Mouse (Mus musculus) ES-Bruce4 (cell line): ENCODE data around the gene Smarca4. TPM values are rescaled to one million over a fixed set of nuclear protein-coding genes. Genes with fewer than 3 reads are reported as not detected.
"Not testable (repeated sequence)": the region's sequence is repeated elsewhere in the genome, so short reads cannot be mapped to it uniquely, and the experiment has no call there.

Experiments used
- H3K27ac ChIP-seq: 2 replicates; pipeline ENCODE4 v1.5.1; 2012; ENCODE audit warnings: low read length, inconsistent platforms; ENCODE audit not compliant: insufficient read depth
- H3K27me3 ChIP-seq: 2 replicates; pipeline ENCODE4 v1.6.1; 2012; ENCODE audit warnings: mild to moderate bottlenecking, low read length, inconsistent platforms; ENCODE audit not compliant: control insufficient read depth, poor library complexity, insufficient read depth, severe bottlenecking
- H3K36me3 ChIP-seq: 2 replicates; pipeline ENCODE4 v1.6.1; 2012; ENCODE audit warnings: inconsistent platforms, mild to moderate bottlenecking, low read length, moderate library complexity; ENCODE audit not compliant: control insufficient read depth, poor library complexity, insufficient read depth, severe bottlenecking
- H3K4me1 ChIP-seq: one replicate; pipeline ENCODE4 v1.8.1; 2011; ENCODE audit warnings: low read length; ENCODE audit not compliant: control insufficient read depth, insufficient read depth
- H3K4me3 ChIP-seq: 2 replicates; pipeline ENCODE4 v1.5.1; 2011; ENCODE audit warnings: low read depth, mild to moderate bottlenecking, low read length
- H3K9ac ChIP-seq: 2 replicates; pipeline ENCODE4 v1.6.1; 2012; ENCODE audit warnings: low read depth, mild to moderate bottlenecking, inconsistent platforms; ENCODE audit not compliant: poor library complexity, severe bottlenecking
- H3K9me3 ChIP-seq: replicated peaks from 2 replicates; pipeline ENCODE4 v1.6.1; 2012; ENCODE audit warnings: mild to moderate bottlenecking, low read length, inconsistent platforms; ENCODE audit not compliant: control insufficient read depth, poor library complexity, insufficient read depth, severe bottlenecking
- CTCF ChIP-seq: IDR thresholded peaks from one replicate; pipeline ENCODE4 v1.8.1; 2011; ENCODE audit warnings: low read depth, low read length
- EP300 ChIP-seq: IDR thresholded peaks from 2 replicates; pipeline ENCODE4 v1.6.1; 2011; ENCODE audit warnings: low read depth, low read length; ENCODE audit not compliant: insufficient read depth
- POLR2A ChIP-seq: IDR thresholded peaks from one replicate; pipeline ENCODE4 v1.8.1; 2011; ENCODE audit warnings: low read length; ENCODE audit not compliant: insufficient read depth
- polyA plus RNA-seq: library from polyadenylated mRNA; stranded (reverse); fragments of >200 nt; gene quantifications from 2 replicates; pipeline ENCODE4 v1.2.4, GENCODE M21; 2011; ENCODE audit warnings: low read depth; ENCODE audit not compliant: missing spikeins, insufficient read depth, insufficient read length

Gene Smarca4
- polyA plus RNA-seq, 1 experiment: 100.0 TPM

- peaks cover 34% of the 10 kb centered on the region for H3K36me3 ChIP-seq
- H3K27ac ChIP-seq: no peak overlapping the region
- no peaks in the 10 kb centered on the region for H3K27me3 ChIP-seq
- TF ChIP-seq CTCF (no peak), EP300 (no peak), POLR2A (no peak)
- no peaks in the 10 kb centered on the region for H3K9me3 ChIP-seq
- H3K4me1 ChIP-seq: no peaks in the 10 kb centered on the region
- no peak overlapping the region for H3K4me3 ChIP-seq
- no peak overlapping the region for H3K9ac ChIP-seq
Measured at GRCm38 (mm10) chr9:21589538-21589937, 26.4 kb upstream of the Smarca4 start.

- Histone ChIP-seq H3K4me1 (no peaks in the 10 kb centered on the region), H3K27ac (no peak overlapping the region), H3K9ac (no peak overlapping the region), H3K9me3 (no peaks in the 10 kb centered on the region), H3K27me3 (no peaks in the 10 kb centered on the region), H3K36me3 (peaks cover 22% of the 10 kb centered on the region), H3K4me3 (no peak overlapping the region)
- no peak for TF ChIP-seq POLR2A
- no peak for TF ChIP-seq EP300
- TF ChIP-seq CTCF: no peak
Measured at GRCm38 (mm10) chr9:21591127-21591830, 24.7 kb upstream of the Smarca4 start.

- Histone ChIP-seq H3K4me1 (no peaks in the 10 kb centered on the region), H3K9me3 (no peaks in the 10 kb centered on the region), H3K27ac (no peak overlapping the region), H3K36me3 (peaks cover 16% of the 10 kb centered on the region), H3K9ac (peak overlapping the region; percentile 27), H3K27me3 (no peaks in the 10 kb centered on the region), H3K4me3 (peak overlapping the region; percentile 83)
- TF ChIP-seq CTCF (no peak), POLR2A (no peak), EP300 (no peak)
Measured at GRCm38 (mm10) chr9:21591831-21592702, 23.9 kb upstream of the Smarca4 start.

- Histone ChIP-seq H3K27ac (no peak within 1 kb of the TSS), H3K27me3 (no peaks in the 10 kb centered on the region), H3K4me3 (peak within 1 kb of the TSS; percentile 83), H3K9me3 (no peaks in the 10 kb centered on the region), H3K9ac (peak within 1 kb of the TSS; percentile 53), H3K36me3 (peaks cover 13% of the 10 kb centered on the region), H3K4me1 (no peaks in the 10 kb centered on the region)
- TF ChIP-seq POLR2A (peak; percentile 92), EP300 (no peak), CTCF (no peak)
Measured at GRCm38 (mm10) chr9:21592703-21593121, 23.3 kb upstream of the Smarca4 start, which contains the start of the genes Timm29 and Yipf2. Gene Timm29 (plus strand): TSS chr9:21592722. Gene Yipf2 (minus strand): TSS chr9:21592828.

- H3K4me1 ChIP-seq: no peaks in the 10 kb centered on the region
- TF ChIP-seq CTCF: no peak
- no peak for TF ChIP-seq POLR2A
- TF ChIP-seq EP300: no peak
- H3K27me3 ChIP-seq: no peaks in the 10 kb centered on the region
- peak overlapping the region; percentile 82 for H3K4me3 ChIP-seq
- H3K27ac ChIP-seq: no peak overlapping the region
- H3K9me3 ChIP-seq: no peaks in the 10 kb centered on the region
- H3K36me3 ChIP-seq: peaks cover 12% of the 10 kb centered on the region
- H3K9ac ChIP-seq: peak overlapping the region; percentile 53
Measured at GRCm38 (mm10) chr9:21593122-21593721, 22.7 kb upstream of the Smarca4 start.

GRCm38 (mm10) chr9:21594350-21594749, 21.6 kb upstream of the Smarca4 start:
- not testable (repeated sequence) for H3K9me3 ChIP-seq, H3K27me3 ChIP-seq, H3K4me3 ChIP-seq, H3K36me3 ChIP-seq, H3K27ac ChIP-seq, H3K4me1 ChIP-seq, H3K9ac ChIP-seq
